Mouse (Mus musculus): ENCODE measurements around the gene Scube1. TPM values are rescaled to one million over a fixed set of nuclear protein-coding genes. Genes with fewer than 3 reads are reported as not detected.

Scube1 gene
- 46.5 TPM for polyA plus RNA-seq (2014; fragmentation: Illumina TruSeq; extraction: RNeasy Lipid Tissue Mini Kit (QIAGEN cat#74804); ENCODE audit: low read depth, low replicate concordance)

GRCm38 (mm10) chr15:83724886-83725269 is at the start of gene Scube1:
Gene Scube1 (minus strand): TSS chr15:83725021.

GRCm38 (mm10) chr15:83594513-83595363 is 130.1 kb downstream of the Scube1 start, which contains the start of gene Ttll12:
Gene Ttll12 (minus strand): TSS chr15:83595157.

GRCm38 (mm10) chr15:83563327-83563856 is 161.4 kb downstream of the Scube1 start, which contains the start of the genes Tspo and Mcat:
Gene Tspo (plus strand): TSS chr15:83563592.
Gene Mcat (minus strand): TSS chr15:83563787.

Other genes with a start within 250 kb of the Scube1 start
- gene Ttll1, start 214.1 kb downstream of the Scube1 start, polyA plus RNA-seq (2014; fragmentation: Illumina TruSeq; extraction: RNeasy Lipid Tissue Mini Kit (QIAGEN cat#74804); ENCODE audit: low read depth, low replicate concordance), result 7.3 TPM
- 5.3 TPM for gene Bik, start 198.2 kb downstream of the Scube1 start, polyA plus RNA-seq (2014; fragmentation: Illumina TruSeq; extraction: RNeasy Lipid Tissue Mini Kit (QIAGEN cat#74804); ENCODE audit: low read depth, low replicate concordance)
- gene Tspo, start 161.4 kb downstream of the Scube1 start, polyA plus RNA-seq (2014; fragmentation: Illumina TruSeq; extraction: RNeasy Lipid Tissue Mini Kit (QIAGEN cat#74804); ENCODE audit: low read depth, low replicate concordance), result 268 TPM
- 20.3 TPM for gene Mcat, start 161.2 kb downstream of the Scube1 start, polyA plus RNA-seq (2014; fragmentation: Illumina TruSeq; extraction: RNeasy Lipid Tissue Mini Kit (QIAGEN cat#74804); ENCODE audit: low read depth, low replicate concordance)
- 11.1 TPM for gene Ttll12, start 129.9 kb downstream of the Scube1 start, polyA plus RNA-seq (2014; fragmentation: Illumina TruSeq; extraction: RNeasy Lipid Tissue Mini Kit (QIAGEN cat#74804); ENCODE audit: low read depth, low replicate concordance)
- 0.32 TPM for gene Mpped1, start 54.4 kb upstream of the Scube1 start, polyA plus RNA-seq (2014; fragmentation: Illumina TruSeq; extraction: RNeasy Lipid Tissue Mini Kit (QIAGEN cat#74804); ENCODE audit: low read depth, low replicate concordance)

Data from adipose tissue, adult 10 weeks (tissue).